Mouse (Mus musculus): ENCODE data around the gene Slc25a33.

GRCm38 (mm10) chr4:149779966-149780365 lies 5.9 kb upstream of the Slc25a33 start:
- no peak for TF ChIP-seq POLR2A (IDR thresholded peaks at IDR 0.05; ENCODE audit: low read depth, low read length)
- no peak for TF ChIP-seq CTCF (conservative IDR thresholded peaks at IDR 0.05; ENCODE audit: insufficient read depth, insufficient read length, low read depth, low read length)

Measured in kidney, adult 2 months (tissue).